Mouse (Mus musculus) right cerebral cortex, postnatal 25 days (tissue): ENCODE measurements around the gene Stxbp5.
"Not testable (repeated sequence)": the region's sequence is repeated elsewhere in the genome, so short reads cannot be mapped to it uniquely, and the experiment has no call there.

Experiments used
- DNase-seq: peaks from one replicate; pipeline ENCODE4 v3.0.0; 2022

Gene Stxbp5

DNA sequence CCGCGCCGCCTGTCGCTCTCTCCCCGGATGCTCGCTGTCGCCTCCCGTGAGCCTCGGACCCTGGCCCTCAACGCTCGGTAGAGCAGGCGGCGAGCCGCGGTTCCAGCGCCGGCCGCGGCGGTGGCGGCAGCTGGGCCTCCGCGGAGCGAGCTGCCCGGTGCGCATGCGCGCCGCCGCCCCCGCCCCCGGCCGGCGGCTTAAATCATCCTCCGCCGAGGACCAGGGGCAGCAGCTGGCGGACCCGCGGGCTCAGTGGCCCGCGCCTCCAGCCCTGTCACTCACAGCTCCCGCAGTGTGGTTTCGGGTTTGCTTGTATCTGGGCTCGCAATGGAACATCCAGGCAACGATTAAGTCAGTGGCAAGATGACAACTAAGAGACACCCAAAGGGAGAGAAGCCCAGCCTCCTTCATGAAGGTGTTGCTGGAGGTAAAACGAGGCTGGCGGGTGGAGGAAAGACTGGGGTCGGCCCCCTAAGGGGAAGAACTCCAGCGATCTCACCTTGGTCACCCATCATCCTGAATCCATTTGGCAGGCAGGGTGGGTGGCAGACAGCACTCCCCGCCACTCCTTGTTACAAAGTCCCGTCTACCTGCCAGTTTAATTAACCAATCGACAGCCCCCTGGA, at the start of gene Stxbp5:
TSS of gene Stxbp5 (minus strand) at position 9 of the 626 bp plus-strand sequence.
- DNase-seq = peak; percentile 84

DNA sequence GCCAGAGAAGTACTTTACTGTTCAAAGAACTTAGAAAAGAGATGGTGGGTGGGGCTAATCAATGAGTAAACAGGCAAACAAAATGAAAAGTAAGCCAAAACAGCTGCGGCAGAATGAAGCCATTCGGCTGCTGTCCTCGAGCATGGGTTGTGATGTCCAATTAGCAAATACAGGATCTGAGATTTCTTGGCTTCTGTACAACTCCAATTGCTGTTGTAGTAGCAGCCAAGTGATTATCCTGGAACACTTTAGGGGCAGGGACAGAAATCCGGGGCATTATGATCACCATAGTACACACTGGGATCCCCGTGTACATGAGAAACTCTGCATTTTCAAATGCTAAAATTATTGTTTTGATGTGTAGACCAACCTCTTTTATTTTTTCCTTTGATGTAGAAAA, 11.5 kb upstream of the Stxbp5 start:
- DNase-seq = no peak

DNA sequence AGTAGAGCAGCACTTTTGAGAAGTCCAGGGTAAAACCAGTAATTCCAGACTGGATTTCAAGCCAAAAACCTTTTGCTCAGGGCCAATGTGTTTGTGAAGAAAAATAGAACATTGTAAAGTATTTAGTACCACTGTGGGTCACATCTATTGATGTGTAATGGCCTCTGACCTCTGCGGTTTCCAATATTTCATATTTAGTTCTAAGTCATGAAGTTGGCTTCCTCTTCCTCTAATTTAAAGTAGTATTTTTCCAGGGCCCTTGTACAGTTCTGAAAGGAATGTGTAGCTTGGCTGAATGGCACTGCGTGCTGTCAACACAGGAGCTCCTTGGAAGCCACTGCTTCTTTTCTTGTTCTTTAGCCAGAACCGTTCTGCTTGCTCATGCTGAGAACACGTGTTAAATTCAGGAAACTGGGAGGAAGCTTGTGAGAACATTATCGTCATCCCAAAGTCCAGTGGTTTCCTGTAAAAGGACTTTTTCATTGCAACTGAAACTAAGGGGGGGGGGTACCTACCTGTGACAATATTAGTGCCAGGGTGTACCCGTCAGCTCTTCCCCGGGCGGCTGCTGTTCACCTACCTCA, 7.1 kb upstream of the Stxbp5 start:
- DNase-seq = no peak

DNA sequence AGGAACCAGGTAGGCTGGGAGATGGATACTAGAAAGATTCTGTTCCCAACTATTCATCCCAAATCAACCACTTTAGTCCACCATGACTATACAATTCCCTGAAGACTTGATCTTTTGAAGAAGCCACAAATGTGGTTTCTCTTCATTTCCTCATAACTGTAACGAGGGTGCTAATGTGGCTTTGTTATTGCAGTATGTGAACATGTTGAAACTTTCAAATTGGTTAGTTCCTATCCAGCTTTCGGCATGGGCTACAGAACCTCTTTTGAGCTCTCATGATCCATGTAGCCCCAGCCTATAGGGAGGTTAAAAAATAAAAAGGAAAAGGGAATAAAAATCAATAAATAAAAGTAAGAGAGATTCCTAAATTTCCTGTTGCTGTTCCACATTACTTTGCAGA, 6.6 kb upstream of the Stxbp5 start:
- DNase-seq = no peak

DNA sequence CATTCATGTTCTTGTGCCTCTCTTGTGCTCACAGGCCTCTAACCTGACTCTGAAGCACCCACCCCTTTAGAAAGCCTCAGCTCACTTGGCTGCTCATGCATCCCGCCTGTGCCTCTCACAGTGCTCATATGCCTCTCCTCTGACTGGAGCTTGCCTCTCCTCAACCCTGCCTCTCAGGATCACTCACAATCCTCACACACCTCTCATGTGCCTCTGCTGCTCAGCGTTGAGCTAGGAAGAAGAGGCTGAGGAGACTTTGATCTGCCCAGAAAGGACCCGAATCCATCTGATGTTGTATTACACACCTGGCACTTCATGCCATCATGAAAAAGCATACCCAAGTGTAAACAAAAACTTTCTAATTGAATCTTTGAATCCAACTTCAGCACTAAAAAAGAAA, 5.3 kb upstream of the Stxbp5 start:
- no peak for DNase-seq

DNA sequence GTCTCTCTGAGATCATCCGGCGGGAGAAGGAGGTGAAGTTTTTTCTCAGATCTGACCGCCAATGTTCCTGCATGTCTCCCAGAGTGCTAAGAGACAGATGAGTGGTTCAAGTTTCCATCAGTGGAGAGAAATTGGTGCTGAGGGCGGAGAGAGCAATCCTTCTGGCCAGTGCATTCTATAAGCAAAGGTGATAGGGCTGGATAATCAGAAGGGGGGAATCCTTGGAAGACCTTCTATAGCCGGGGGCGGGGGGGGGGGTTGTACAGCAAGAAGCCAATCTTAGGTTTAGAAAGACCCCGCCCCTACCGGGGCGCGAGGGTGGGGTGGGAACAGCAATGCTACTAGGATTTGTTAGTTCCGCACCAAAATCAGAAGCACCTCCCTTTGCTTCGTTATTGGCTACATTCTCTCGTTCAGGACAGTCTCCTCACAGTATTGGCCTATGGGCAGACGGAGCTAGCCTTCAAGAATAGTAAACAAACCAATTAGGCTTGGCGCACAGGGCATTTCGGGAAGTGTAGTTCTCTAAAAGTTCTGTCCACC, 889 bp upstream of the Stxbp5 start:
- peak; percentile 83 for DNase-seq

DNA sequence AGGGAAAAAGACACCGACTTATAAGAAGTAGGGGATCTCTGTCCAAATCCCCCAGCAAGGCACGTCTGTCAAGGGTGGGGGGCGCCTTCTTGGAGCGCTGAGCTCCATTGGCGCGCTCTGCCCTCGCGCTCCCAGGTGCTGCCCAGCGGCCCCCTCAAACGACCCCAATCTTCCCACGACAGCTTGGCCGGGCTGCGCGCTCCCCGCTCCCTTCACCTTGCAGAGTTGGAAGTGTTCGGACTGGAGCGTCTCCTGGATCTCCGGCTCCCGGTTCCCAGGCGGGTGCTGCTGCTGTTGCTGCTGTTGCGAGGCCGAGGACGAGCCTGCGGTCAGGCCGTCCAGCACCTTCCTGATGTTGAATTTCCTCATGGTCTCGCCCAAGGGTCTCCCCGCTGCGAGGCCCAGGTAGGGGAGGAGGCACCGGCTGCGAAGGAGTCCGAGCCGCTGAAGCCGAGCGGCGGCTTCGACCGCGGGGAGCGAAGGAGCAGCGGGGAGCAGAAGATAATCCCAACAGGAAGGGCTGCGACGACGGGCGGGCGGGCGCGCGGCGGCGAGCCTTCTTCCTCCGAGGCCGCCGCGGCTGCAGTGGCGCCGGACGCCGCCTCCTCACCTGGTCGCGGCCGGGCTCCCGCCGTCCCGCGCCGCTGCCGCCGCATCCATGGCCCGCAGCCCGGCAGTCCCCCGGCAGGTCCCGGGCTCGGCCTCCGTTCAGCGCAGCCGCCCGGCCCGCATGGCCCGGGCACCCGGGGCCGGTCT, 386 bp downstream of the Stxbp5 start:
- DNase-seq = no peak

DNA sequence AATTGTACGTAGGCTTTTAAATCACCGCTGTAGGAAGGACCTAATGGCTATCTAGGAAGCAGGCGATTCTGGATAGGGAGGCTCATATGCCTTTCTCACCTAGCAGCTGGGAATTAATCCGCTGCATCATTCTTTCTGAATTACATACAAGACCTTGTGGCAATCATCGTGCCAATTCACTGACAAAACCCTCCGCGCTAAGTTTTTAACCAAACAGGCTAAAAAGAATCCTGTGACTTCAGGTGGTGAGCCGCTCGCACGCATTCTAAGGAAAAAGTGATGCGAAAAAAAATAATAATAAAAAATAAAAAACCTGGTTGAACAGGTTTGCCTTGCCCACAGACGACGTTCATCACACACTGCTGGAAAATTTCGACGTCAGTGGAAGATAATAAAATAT, 1.1 kb downstream of the Stxbp5 start:
- no peak for DNase-seq

DNA sequence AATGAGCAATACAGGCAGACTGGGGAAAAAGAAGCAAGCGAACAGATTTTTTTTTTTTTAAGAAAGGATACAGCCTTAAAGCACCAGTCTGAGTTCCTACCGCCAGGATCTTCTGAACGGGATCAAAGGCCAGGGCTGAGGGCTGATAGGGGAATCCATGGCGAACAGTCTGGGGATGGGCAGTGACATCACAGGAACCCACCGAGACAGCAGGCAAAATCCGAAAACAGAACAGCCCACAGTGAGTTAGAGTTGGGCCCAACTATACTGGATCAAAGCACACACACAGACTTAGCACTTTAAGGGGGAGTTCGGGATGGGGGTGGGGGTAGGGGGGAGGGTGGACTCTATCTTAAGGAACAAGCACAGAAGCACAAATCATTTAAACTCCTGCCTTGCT, 1.8 kb downstream of the Stxbp5 start:
- no peak for DNase-seq

DNA sequence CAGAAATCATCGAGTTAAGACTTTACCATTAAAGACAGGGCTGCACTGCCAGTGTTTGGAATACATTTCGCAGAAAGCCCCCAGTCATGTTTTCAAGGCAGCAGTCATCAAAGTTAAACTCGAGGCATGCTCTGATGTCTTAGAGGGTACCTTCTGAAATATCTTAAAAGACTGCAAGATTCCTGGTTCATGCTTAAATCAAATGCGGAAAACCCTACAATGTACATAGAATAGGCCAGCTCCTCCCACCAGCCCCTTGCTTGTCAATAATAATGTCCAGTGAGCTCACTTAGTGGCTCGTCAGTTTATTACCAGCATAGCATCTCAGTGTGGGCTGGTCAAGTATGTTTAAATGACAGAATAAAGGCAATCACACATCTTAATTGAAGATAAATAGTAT, 3.0 kb downstream of the Stxbp5 start:
- DNase-seq = no peak

DNA sequence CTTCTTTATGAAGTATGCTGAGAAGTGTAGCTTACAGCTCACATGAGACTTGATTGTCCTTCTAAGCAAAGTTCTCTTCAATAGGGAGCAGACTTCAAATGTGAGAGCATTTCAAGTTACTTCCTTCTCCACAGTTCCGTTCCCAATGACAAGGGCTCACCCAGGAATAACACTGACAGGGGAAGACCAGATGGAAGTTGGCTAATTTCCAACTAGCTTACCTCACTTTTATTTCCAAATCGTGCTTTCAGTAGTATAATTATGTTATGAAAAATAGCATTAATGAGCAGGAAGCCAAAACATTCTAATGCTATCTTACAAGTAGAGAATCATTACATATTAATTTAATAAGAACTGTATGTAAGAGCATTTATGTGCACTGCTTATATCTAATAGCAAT, 7.3 kb downstream of the Stxbp5 start:
- DNase-seq = no peak

DNA sequence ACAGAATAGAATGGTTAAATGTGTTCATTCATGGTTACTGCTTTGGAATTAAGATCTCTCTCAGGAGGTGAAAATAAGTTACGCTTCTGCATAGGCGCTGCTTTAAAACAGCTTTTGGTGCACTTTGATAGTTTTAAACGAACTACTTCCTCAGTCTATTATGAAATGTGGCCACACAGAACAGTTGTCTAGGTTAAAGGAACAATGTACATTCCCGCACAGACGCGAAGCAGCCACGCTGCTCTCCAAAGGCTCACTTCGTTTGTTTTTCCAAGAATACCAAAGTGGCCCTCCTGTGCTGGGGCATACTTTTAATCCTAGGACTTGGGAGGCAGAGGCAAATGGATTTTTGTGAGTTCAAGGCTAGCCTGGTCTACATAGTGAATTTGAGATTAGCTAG, 11.2 kb downstream of the Stxbp5 start:
- DNase-seq = no peak

DNA sequence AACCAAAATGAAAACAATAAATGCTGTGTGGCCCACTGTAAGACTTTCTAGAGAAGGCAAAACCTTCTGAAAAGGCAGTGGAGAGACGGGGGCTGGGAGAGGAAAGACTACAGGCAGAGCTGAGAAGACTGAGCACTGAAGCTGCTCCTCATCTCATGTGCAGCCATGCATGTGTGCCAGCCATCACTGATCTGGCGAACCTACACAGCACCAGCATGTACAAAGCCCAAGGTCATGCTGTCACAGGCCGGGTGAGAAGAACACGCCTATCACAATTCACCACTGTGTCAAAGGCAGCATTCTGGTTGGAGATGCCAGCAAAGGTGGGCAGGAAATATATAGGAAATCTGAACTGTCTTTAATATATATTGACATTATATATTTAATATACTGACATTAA, 12.2 kb downstream of the Stxbp5 start:
- no peak for DNase-seq

DNA sequence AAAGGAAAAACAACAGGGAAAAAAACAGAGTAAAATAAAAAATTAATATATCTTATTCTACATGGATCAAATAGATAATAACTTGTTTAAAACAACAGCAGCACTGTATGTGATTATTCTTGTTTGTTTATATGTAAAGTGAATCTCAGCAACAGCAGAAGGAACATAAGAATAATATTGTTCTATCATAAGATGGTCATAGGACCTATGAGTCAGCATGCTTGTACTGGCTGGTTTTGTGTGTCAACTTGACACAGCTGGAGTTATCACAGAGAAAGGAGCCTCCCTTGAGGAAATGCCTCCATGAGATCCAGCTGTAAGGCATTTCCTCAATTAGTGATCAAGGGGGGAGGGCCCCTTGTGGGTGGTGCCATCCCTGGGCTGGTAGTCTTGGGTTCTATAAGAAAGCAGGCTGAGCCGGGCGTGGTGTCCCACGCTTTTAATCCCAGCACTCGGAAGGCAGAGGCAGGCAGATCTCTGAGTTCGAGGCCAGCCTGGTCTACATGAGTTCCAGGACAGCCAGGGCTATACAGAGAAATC, 19.0 kb downstream of the Stxbp5 start:
- not testable (repeated sequence) for DNase-seq

DNA sequence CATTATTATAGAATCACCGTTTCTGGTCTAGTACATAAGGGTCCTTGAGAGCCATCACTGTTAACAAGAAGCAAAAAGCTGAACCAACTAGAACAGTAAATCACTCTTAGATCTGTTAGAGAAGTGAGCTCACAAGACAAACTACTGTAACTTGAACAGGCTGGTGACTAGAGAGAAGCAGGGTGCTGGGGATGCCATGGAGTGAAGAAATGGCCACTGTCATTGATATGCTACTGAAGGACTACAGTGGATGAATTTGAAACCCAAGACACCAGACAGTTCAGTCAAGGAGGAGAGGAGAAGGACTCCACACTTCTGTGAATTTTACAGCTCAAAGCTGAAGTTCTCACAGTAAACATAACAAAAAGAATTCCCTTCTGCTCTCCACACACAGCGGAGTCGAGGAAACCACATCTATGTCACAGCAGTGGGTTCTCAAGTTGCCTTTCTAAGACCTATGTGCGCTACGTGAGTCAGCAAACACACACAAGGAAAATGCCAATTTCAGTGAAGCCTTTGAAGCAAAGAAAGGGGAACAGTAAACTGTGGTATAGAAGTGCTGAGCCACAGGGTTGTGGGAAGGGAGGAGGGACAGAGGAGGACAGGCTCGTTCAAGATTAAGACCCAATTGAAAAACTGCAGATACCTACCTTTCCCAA, 20.7 kb downstream of the Stxbp5 start:
- DNase-seq = no peak

DNA sequence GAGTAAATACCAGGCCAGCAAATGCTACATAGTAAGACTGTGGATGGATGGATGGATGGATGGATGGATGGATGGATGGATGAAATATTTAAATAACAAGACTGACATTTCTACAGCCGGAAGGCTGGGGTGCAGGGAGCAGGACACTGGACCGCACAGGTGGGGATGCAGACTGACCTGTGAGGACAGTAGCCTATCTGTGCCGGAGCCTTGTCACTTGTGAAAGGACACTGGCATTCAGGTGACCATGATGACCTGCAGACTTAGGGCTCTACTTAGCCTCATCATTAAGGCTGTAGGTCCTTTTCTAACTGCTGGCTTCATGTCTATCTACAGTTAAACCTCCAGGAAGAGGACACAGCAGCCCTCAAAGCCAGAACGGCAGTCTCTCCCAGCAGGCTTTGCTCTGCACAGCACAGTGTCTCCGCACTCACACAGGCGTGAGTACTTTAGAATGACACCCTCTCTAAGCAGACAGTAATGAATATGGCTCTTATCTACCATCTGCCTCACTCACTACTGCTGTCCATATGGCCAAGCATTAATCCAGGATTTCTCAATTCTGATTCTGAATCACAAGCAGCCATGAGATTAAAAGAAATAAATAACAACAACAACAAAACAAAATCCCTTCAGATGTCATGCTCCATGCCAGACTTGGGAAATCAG, 21.9 kb downstream of the Stxbp5 start:
- DNase-seq = no peak

DNA sequence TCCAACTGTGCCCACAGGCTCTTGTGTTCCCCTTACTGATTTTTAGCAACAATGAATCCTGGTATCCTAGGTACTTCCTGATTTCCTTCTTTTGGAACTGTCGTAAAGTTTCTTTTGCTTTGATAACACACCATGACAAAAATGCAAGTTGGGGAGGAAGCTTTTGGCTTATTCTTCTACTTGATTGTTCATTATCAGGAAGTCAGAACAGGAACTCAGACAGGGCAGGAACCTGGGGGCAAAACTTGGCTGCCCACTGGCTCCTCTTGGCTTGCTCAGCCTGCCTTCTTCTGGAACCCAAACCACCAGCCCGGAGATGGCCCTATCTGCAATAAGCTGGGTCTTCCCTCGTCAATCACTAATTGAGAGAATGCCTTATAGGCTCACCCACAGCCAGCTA, 25.0 kb downstream of the Stxbp5 start:
- DNase-seq = no peak

DNA sequence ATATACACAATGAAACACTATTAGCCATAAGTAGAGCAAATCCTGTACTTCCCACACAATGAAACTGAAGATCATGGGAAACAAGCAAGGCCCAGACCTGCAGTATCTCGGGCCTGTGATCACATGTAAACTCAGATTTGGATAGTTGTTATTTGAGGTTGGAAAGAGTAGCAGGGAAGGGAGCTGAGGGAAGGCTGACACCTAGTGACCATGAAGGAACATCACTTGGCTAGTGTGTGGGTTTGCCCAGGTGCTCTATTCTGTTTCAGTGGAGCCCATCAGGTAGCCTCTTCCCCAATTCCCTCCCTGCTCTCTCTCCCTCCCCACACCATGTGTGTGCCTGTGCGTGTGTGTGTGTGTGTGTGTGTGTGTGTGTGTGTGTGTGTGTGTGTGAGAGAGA, 28.7 kb downstream of the Stxbp5 start:
- DNase-seq = no peak

DNA sequence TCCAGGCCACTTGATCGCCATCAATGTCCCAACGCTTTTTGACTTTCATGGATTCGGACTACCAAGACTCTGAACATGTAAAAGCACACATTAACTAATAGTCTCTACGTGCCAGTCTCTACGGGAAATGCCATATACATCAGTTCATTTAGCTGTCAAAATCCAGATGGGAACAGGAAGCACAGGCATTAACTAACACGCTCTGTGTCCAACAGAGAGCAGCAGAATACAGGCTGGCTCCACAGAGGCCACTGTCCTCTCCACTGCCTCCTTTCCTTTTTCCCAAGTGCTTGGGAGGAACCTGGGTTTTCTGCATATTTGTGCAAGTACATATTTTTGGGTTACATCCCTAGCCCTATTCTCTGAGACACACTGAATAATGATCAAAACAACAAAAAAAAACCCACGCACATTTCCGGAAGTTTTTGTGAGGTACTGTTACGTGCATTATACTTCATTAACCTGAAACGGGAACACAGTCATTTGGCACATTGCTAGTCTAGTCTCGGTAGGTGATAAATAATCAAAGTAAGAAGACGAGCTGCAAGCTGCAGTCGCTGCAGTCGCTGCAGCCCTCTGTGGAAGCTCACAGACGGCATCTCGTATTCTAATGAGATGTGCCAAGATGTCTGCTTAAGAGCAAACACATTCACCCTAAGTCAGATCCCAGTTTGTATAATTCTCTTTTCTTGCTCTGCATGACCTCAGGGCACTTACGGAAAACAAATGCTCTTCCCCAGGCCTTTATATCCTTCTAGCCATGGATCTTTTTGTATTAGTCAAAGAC, 33.9 kb downstream of the Stxbp5 start:
- no peak for DNase-seq

DNA sequence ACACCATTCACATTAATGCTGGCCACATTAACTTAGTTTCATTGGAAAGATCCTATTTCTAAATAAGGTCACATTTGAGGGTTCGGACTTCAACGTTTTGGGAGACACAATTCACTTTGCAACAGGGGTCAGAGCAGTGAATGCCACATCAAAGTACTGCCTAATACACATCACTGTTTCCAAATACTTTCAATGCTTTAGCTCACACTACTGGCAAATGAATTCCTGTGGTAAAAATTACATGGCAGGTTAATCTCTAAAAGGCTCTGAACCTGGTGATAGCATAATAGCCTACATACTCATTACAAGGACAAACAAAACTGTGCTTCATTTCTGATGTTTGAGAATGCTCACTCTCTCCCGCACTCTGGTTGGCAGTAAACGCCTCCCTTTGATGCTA, 40.9 kb downstream of the Stxbp5 start:
- no peak for DNase-seq

DNA sequence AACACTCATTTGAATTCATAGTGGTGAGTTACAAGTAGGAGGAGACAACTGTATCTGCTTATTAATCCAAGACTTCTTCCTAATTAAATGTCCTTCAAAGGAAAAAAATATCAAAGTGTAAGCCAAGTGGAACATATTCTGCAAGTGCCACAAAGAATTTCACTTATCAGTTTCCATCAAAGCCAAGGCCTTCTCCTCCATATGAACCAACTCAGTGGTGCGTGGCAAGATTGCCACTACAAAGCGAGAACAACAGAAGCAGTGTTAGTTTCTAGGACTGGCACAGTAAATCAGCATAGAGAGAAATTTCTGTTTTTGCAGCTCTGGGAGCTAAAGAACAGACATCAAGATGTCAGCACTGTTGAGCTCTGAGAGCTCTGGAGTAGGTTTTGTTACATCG, 41.4 kb downstream of the Stxbp5 start:
- DNase-seq = no peak

DNA sequence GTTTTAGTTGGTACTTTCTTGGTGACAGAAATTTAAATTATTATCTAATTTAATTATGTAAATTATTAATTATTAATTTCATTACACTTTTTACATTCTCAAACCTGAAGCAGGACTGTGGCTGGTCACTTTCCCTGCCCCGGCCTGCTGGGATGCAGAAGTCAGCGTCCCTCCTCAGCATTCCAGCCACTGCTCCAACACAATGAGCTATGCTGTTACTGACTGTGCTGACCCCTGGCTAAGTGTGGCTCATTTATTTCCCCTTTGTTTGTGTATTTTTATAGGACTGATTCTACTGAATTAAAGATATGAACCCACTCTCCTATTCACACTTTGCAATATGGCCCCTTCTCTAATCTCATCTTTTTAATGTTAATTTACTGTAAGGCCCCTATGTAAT, 43.0 kb downstream of the Stxbp5 start:
- DNase-seq = no peak
